Mouse (Mus musculus) liver, postnatal 0 days (tissue): ENCODE results near the gene Csad. TPM values are rescaled to one million over a fixed set of nuclear protein-coding genes. Genes with fewer than 3 reads are reported as not detected.

ENCODE experiments used
- ATAC-seq: fragments of 200-750 bp; cut with Nextera tagmentation; 2 replicates; pipeline ENCODE4 v1.8.0; 2017; ENCODE audit warnings: mild to moderate bottlenecking, moderate library complexity
- DNase-seq: peaks from one replicate; pipeline ENCODE4 v3.0.0-alpha.2; 2016
- H3K27ac ChIP-seq: fragments of 300-500 bp; sonication (generic); 2 replicates; pipeline ENCODE4 v1.5.1; 2014; ENCODE audit warnings: antibody characterized with exemption, moderate library complexity, mild to moderate bottlenecking, low read depth
- H3K27me3 ChIP-seq: fragments of 300-500 bp; sonication (generic); 2 replicates; pipeline ENCODE4 v1.6.1; 2014; ENCODE audit warnings: low read length, control low read depth, mixed read lengths; ENCODE audit not compliant: insufficient read depth
- H3K36me3 ChIP-seq: fragments of 300-500 bp; sonication (generic); replicated peaks from 2 replicates; pipeline ENCODE4 v1.6.1; 2014; ENCODE audit warnings: mild to moderate bottlenecking, control low read depth, low read length, moderate library complexity, mixed read lengths; ENCODE audit not compliant: insufficient read depth
- H3K4me1 ChIP-seq: fragments of 300-500 bp; sonication (generic); 2 replicates; pipeline ENCODE4 v1.6.1; 2014; ENCODE audit warnings: antibody characterized with exemption, mild to moderate bottlenecking, control low read depth; ENCODE audit not compliant: insufficient read depth
- H3K4me2 ChIP-seq: fragments of 300-500 bp; sonication (generic); 2 replicates; pipeline ENCODE4 v1.6.1; 2014; ENCODE audit warnings: low read depth, mild to moderate bottlenecking, low read length, moderate library complexity, mixed read lengths
- H3K4me3 ChIP-seq: fragments of 300-500 bp; sonication (generic); 2 replicates; pipeline ENCODE4 v1.5.1; 2014; ENCODE audit warnings: low read depth, low read length
- H3K9ac ChIP-seq: fragments of 300-500 bp; sonication (generic); replicated peaks from 2 replicates; pipeline ENCODE4 v1.6.1; 2014; ENCODE audit warnings: mild to moderate bottlenecking, moderate library complexity
- H3K9me3 ChIP-seq: fragments of 300-500 bp; sonication (generic); 2 replicates; pipeline ENCODE4 v1.6.1; 2016; ENCODE audit warnings: mild to moderate bottlenecking, control low read depth, low read length, mixed read lengths
- CTCF ChIP-seq: sonication (generic); IDR thresholded peaks from 2 replicates; pipeline ENCODE4 v1.5.1; 2016; ENCODE audit warnings: antibody characterized with exemption, low read depth
- EP300 ChIP-seq: IDR thresholded peaks from 2 replicates; pipeline ENCODE4 v1.6.1; 2016; ENCODE audit warnings: antibody characterized with exemption, low read depth, mild to moderate bottlenecking
- WGBS: fragments of 180-500 bp; shearing (Covaris S2); extraction: QIAGEN DNeasy Blood & Tissue Kit; methylation state at CpG from one replicate; pipeline ENCODE4 v1.1.7; 2014; ENCODE audit not compliant: insufficient replicate concordance; 5-methylcytosine and 5-hydroxymethylcytosine counted together
- polyA plus RNA-seq: library from polyadenylated mRNA; unstranded; fragments of >200 nt; fragmentation: Nextera tagmentation; extraction: Ambion mirVana; gene quantifications from 2 replicates; pipeline ENCODE4 v1.2.1, GENCODE M21; 2015

Csad gene
- polyA plus RNA-seq, 1 experiment from 2014 or later, result 243 TPM

DNA sequence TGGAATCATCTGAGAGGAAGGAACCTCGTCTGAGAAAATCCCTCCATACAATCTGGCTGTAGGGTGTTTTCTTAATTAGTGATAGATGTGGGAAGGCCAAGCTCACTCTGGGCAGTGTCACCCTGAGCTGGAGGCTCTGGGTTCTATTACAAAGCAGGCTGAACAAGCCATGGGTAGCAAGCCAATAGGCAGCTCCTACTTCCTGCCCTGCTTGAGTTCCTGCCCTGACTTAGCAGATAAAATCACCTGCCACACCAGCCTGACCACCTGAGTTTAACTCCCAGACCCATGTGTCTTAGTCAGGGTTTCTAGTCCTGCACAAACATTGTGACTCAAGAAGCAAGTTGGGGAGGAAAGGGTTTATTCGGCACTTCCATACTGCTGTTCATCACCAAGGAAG is 35.5 kb downstream of the Csad start:
- DNase-seq (no peak), ATAC-seq (no peak)
- H3K9me3 ChIP-seq, result no peaks in the 10 kb centered on the region
- TF ChIP-seq EP300 (no peak), CTCF (no peak)
- no peaks in the 10 kb centered on the region for H3K27me3 ChIP-seq
- no peaks in the 10 kb centered on the region for H3K4me1 ChIP-seq
- WGBS, result 52% methylated on average over 2 of the region's 2 CpGs
- H3K4me3 ChIP-seq, result no peak overlapping the region
- H3K9ac ChIP-seq, result no peak overlapping the region
- H3K36me3 ChIP-seq, result no peaks in the 10 kb centered on the region
- no peak overlapping the region for H3K4me2 ChIP-seq
- no peak overlapping the region for H3K27ac ChIP-seq

DNA sequence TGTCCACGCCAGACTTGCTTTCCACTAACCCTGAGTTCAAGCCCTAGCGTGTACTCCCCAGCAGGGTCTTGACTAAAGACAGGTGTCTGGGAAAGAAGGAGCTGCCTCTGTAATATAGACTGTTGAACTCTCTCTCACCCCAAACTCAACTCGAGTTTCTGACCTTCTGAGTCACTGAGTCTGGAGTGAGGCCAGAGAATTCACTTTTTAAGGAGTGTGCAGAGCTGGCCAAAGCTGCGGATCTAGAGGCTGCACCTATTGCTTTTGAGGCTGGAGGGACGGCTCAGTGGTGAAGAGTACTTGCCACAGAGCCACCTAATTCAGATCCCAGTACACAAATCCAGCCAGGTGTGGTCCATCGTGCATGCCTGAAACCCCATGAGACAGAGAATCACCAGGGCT is 36.9 kb downstream of the Csad start:
- Histone ChIP-seq H3K9ac (no peak overlapping the region), H3K4me3 (no peak overlapping the region), H3K9me3 (no peaks in the 10 kb centered on the region), H3K4me1 (no peaks in the 10 kb centered on the region), H3K4me2 (no peak overlapping the region), H3K27me3 (no peaks in the 10 kb centered on the region), H3K27ac (no peak overlapping the region), H3K36me3 (no peaks in the 10 kb centered on the region)
- DNase-seq (no peak), ATAC-seq (0 out of 2 replicates have a peak, but pooled peaks have one; percentile 35)
- TF ChIP-seq CTCF (no peak), EP300 (no peak)
- 57% methylated on average over 6 of the region's 6 CpGs for WGBS

DNA sequence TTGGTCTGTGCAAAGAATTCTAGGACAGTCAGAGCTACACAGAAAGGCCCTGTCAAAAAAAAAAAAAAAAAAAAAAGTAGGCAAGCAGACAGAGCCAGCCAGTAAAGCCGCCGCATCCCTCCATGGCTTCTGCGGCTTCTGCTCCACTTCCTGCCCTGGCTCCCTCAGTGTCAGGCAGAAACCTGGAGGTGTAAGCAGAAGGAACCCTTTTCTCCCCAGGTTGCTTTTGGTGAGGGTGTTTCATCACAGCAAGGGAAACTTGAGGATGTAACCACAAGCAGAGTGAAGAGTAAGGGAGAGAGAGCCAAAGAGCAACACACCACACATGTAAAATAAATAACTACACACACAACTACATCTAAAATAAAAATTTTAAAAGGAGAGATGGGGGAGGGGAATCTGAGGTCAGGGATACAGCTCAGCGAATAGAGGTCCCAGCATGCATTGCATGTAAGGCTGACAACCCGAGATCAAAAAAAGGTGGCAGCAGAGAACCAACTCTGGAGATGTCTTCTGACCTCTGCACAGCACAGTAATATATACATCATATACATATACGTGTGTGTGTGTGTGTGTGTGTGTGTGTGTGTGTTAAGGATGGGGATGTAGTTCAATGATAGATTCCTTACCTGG is 38.9 kb downstream of the Csad start:
- no peaks in the 10 kb centered on the region for H3K27me3 ChIP-seq
- DNase-seq, result no peak
- H3K4me3 ChIP-seq, result no peak overlapping the region
- no peak overlapping the region for H3K4me2 ChIP-seq
- WGBS, result 24% methylated on average over 6 of the region's 6 CpGs
- no peaks in the 10 kb centered on the region for H3K9me3 ChIP-seq
- H3K4me1 ChIP-seq, result no peaks in the 10 kb centered on the region
- ATAC-seq, result no peak
- H3K9ac ChIP-seq, result no peak overlapping the region
- no peak overlapping the region for H3K27ac ChIP-seq
- no peaks in the 10 kb centered on the region for H3K36me3 ChIP-seq
- TF ChIP-seq EP300 (no peak), CTCF (no peak)

DNA sequence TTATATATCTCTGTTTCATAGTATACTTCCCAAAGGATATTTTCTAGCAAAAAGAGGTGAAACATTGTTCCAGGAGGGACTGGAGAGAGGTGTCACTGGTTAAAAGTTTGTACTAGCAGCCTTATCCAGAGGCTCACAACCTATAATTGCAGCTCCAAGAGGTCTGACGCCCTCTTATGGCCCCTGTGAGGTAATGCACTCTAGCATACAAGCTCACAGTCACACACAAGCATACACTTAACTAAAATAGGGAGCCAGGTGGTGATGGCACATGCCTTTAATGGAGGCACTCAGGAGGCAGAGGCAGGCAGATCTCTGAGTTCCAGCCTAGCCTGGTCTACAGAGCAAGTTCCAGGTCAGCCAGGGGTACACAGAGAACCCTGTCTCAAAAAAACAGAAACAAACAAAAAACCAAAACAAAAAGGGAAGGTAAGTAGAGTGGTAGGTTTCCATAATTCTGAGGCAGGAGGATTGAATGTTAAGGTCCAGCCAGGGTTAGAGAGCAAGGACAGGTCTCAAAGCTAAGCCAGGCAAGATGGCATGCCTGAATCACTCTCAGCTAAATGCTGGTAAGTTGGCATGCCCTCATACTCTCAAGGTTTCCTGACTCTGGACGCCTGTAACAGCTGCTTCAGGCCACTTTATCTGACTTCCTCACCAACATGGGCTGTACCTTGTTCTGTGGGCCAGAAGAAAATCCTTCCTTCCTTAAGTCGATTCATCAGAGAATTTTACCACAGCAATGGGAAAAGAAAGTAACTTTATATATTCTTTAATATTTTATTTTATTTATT is 40.4 kb downstream of the Csad start:
- 34% methylated on average over 3 of the region's 3 CpGs for WGBS
- no peaks in the 10 kb centered on the region for H3K9me3 ChIP-seq
- ATAC-seq, result no peak
- H3K4me3 ChIP-seq, result no peak overlapping the region
- no peaks in the 10 kb centered on the region for H3K27me3 ChIP-seq
- no peaks in the 10 kb centered on the region for H3K4me1 ChIP-seq
- no peak overlapping the region for H3K4me2 ChIP-seq
- no peak for TF ChIP-seq EP300
- TF ChIP-seq CTCF, result peak; percentile 34
- H3K36me3 ChIP-seq, result no peaks in the 10 kb centered on the region
- H3K9ac ChIP-seq, result no peak overlapping the region
- H3K27ac ChIP-seq, result no peak overlapping the region
- no peak for DNase-seq

DNA sequence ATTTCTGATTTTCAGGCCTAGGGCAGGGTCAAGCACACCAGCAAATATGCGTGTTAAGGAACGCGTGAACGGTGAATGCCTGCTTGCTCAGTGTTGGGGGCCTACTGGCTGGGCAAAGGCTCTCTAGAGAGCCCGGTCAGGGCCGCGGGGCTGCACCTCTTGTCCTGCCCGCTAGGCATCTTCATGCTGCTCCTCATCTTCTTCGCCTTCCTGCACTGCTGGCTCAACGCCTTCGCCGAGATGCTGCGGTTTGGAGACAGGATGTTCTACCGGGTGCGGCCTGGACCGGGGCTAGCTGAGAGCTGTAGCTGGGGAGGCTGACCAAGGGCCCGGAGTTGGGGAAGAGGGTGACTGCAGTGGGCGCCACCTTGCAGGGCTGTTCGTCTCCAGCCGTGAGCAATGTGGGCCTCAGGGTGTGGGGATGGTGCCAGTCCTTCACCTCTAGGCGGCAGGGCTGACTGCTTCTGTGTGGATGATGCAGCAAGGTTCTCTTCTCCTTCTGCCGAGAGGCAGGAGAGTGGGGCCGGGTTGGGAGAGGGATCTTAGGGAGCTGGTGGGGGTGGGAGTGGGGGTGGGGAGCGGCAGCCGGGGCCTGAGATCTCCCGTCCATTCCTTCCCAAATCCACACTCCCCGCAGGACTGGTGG is 44.0 kb downstream of the Csad start:
- no peak overlapping the region for H3K4me3 ChIP-seq
- ATAC-seq (no peak), DNase-seq (no peak)
- no peaks in the 10 kb centered on the region for H3K4me1 ChIP-seq
- TF ChIP-seq EP300 (no peak), CTCF (no peak)
- H3K36me3 ChIP-seq, result no peaks in the 10 kb centered on the region
- no peak overlapping the region for H3K9ac ChIP-seq
- no peak overlapping the region for H3K4me2 ChIP-seq
- 68% methylated on average over 27 of the region's 27 CpGs for WGBS
- H3K9me3 ChIP-seq, result no peaks in the 10 kb centered on the region
- no peaks in the 10 kb centered on the region for H3K27me3 ChIP-seq
- H3K27ac ChIP-seq, result no peak overlapping the region

DNA sequence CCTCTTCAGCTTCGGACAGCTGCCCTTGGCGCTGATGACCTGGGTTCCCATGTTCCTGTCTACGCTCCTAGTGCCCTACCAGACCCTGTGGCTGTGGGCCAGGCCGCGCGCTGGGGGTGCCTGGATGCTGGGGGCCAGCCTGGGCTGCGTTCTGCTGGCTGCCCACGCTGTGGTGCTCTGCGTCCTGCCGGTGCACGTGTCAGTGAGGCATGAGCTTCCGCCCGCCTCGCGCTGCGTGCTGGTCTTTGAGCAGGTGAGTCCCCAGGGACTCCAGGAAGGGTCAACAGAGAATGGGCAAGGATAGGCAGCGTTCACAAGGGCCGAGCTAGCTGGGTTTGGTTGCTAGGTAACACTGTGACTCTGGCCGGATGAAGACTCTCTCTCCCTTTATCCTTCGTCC is 47.7 kb downstream of the Csad start:
- Histone ChIP-seq H3K4me1 (no peaks in the 10 kb centered on the region), H3K36me3 (0 out of 2 replicates have a peak, but pooled peaks cover 7% of the 10 kb centered on the region), H3K4me3 (no peak overlapping the region), H3K9ac (no peak overlapping the region), H3K27ac (no peak overlapping the region), H3K4me2 (no peak overlapping the region), H3K9me3 (no peaks in the 10 kb centered on the region), H3K27me3 (no peaks in the 10 kb centered on the region)
- TF ChIP-seq CTCF (no peak), EP300 (no peak)
- WGBS, result 62% methylated on average over 20 of the region's 20 CpGs
- DNase-seq (no peak), ATAC-seq (no peak)
